Mouse (Mus musculus): Measurements from ENCODE around the gene Actr3b.

DNA sequence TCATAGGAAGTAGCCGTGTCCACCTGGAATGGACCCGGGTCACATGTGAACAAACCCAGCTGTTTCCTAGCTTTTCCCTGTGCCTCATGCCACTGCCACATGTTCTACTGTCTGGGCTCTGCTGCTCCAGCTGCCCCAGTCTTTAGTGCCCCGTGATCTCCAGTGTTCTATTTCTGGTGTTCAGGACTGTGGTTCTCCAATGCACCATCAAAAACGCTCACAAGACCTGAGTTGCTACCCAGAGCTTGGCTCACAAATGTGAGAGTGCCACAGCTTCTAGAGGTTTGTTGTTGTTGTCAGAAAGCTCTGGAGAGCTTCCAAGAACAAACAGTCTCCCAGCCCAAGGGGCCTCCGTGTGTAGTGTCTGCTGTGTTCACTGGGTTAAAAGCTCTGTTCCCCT is 117.5 kb downstream of the Actr3b start:
- TF ChIP-seq EP300 (IDR thresholded peaks at IDR 0.05; ENCODE audit: low read depth) (no peak), CTCF (IDR thresholded peaks at IDR 0.05; ENCODE audit: low read depth) (no peak)
